Mouse (Mus musculus) lung, adult 2 months (tissue): Measurements from ENCODE around the gene Slc17a7.

Experiments used
- CTCF ChIP-seq: fragments of 200-500 bp; IDR thresholded peaks from 2 replicates; pipeline ENCODE4 v1.5.1; 2011; ENCODE audit warnings: mild to moderate bottlenecking, low read length, control low read depth; ENCODE audit not compliant: insufficient read depth
- POLR2A ChIP-seq: fragments of 200-500 bp; IDR thresholded peaks from 2 replicates; pipeline ENCODE4 v1.6.1; 2011; ENCODE audit warnings: low read depth, mild to moderate bottlenecking, control low read depth, low read length, borderline replicate concordance; ENCODE audit errors: extremely low read depth

DNA sequence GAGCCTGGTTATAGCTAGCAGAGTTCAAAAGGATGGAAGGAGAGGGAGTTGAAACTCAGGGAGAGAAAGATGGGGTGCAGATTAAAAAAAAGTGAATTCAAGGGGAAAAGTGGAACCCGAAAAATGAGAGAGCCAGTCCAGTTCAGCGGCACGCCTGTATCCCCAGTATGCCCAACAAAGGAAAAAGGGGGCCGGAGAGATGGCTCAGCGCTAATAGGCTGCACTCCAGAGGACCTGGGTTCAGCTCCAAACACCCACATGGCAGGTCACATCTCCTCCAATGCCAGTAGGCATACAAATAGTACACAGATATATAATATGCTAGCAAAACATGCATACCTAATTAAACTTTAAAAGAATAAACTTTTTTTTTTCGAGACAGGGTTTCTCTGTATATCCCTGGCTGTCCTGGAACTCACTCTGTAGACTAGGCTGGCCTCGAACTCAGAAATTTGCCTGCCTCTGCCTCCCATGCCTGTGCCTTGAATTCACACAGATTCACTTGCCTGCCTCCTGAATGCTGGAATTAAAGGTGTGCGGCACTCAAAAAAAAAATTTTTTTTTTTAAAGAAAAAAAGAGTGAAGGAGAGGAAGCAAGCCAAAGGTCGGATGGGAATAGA lies 643 bp upstream of the Slc17a7 start:
- no peak for TF ChIP-seq POLR2A
- TF ChIP-seq CTCF = no peak
